Mouse (Mus musculus) megakaryocyte-erythroid progenitor cell, adult 5 weeks (primary cell): ENCODE data around the gene Grin3b. TPM values are rescaled to one million over a fixed set of nuclear protein-coding genes. Genes with fewer than 3 reads are reported as not detected.

Experiments
- polyA plus RNA-seq: library from polyadenylated mRNA; stranded (reverse); fragments of >175 nt; gene quantifications from 2 replicates; pipeline ENCODE4 v1.2.3, GENCODE M21; 2012

Grin3b gene
- polyA plus RNA-seq, result 0.09 and 0.12 TPM in 2 replicates

DNA sequence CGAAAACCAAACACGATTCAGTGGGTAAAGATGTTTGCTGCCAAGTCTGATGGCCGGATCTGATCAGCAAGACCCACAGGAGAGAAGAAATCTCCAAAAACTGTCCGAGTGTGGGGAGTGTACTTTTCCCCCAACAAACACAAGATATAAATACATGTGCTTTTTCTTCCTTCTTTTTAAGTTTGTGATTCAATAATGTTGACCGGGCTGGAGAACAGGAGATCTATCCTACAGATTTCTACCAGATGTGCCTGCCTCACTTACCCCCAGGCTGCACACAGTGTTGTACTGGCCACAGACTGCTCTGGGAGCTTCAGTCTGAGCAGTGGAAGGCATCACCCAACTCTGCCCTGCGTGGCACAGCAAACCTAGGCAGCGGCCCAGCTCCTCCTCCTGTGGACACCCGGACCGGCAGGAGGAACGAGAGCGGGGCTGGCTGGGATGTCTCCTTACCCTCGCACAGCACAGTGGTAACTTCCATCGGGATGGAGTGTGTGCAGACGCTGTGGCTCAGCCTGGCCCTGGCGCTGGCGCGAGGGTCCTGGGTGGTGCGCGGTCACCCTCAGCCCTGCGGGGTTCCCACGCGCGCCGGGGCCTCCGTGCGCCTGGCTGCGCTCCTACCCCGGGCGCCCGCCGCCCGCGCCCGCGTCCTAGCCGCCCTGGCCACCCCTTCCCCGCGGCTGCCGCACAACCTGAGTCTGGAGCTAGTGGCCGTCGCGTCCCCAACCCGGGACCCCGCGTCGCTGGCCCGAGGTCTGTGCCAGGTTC lies at the start of gene Grin3b:
Gene Grin3b (plus strand): TSS at position 301 of the 768 bp plus-strand sequence.

DNA sequence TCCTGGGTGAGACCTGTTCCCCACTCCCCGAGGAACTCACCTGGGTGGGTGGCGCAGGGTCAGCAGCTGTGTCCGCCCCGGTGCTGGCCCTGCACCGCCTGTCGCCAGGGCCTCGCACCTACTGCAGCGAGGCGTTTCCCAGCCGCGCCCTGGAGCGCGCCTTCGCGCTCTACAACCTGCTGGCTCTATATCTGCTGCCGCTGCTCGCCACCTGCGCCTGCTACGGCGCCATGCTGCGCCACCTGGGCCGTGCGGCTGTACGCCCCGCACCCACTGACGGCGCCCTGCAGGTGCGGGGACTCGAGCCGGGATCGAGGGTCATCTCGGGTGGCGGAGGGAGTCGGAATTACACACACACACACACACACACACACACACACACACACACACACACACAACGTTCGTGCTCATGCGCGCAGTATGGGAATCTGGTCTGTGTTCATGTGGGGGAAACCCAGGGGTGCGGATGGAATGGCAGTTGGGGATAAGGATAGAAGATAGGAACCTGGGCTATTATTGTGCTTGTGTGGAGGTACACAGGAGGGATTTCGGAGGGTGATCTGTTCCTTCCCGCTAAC lies 49.5 kb upstream of the Grin3b start, which contains the start of gene R3hdm4:
Gene R3hdm4 (minus strand): TSS at position 251 of the 578 bp plus-strand sequence.

DNA sequence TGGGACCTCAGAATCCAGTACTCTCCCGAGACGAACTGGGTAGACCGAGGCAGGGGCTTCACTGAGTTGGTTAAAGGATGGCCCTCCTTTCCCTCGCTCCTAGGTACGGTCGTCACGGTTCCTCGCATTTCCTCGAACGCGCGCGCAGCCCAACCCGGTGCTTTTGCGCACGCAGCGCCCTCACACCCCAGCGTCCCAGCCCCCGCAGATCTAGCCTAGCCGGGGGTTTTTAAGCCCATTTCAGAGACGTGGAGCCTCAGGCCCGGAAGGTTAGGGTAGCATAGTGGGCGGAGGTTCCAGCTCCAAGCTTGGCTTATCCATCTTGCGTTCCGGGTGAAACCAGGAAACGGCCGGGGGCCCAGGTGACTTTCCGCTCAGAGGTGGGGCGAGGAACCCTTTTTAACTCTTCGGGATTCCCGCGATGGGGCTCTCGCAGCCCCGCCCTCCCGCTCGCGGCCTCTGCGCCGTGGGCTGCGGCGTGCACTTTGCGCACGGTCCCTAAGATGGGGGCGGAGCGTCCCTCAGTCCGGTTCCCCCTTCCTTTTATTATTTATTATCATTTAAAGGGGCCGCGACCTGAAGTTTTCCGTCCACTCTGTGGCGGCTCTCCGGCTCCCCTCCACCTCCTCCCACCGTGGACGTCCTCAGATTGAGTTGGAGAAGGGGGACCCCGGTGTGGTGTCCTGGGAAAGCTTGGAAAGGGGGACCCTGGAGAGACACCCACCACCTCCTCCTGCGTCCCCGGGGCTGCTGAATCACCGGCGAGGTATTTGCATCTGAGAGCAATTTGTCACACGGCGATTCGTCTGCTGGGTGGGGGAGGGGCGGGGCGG lies 43.8 kb upstream of the Grin3b start, which contains the start of gene Arid3a:
Gene Arid3a (plus strand): TSS at position 553 of the 833 bp plus-strand sequence.

DNA sequence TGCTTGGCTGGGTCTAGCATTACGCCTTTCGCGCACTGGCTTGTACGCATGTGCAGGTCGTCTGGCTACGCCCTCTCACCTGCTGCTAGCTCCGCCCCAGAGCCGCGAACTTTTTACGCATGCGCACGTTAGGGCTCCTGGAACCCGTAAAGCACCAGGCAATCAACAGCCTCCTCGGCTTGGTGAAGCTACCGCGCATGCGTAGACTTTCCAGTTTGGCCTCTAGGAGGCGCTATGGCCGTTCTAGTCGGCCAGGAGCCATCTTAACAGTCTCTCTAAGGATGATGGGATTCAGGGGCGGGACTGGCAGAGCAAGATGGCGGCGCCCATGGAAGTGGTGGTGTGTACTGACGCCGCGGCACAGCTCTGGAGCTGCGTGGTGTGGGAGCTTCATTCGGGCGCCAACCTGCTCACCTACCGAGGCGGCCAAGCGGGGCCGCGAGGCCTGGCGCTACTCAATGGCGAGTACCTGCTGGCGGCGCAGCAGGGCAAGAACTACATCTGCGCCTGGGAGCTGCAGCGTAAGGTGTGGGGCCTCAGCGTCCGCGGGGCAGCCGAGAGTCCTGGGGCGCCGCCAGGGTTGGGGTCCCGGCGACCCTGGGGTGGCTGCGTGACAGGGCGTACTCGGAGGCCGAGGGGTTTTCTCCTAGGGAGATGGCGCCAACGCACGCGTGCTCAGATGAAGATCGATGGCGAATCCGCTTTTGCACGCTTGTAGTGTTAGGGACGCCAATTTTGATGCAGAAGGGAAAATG lies 10.5 kb upstream of the Grin3b start, which contains the start of gene Wdr18:
Gene Wdr18 (plus strand): TSS at position 306 of the 755 bp plus-strand sequence.

DNA sequence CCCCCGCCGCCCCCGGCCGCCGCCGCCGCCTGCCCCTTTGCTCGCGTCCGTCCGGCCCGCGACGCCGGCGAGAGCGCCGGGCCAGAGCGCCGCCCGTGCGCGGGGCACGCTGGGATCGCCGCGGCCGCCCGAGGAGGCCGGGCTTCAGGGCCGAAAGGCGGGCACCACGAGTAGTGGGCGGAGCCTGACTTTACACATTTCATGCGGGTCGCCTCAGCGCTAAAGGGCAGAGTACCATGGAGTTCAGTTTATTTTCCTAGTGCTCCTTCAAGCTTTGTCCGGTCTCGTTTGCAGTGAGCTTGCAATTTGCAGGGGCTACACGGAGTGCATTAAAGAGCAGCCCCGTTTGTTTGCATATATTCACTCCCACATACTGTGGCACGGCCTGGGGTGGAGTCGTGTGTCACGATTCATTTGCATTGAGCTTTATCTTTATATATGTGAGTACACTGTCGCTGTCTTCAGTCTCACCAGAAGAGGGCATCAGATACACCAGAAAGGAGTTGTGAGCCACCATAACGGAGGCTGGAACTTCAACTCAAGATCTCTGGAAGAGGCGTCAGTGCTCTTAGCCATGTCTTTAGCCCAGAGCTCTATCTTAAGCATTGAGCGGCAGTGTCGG lies 13.8 kb downstream of the Grin3b start, which contains the start of gene Tmem259:
Gene Tmem259 (minus strand): TSS at position 136 of the 622 bp plus-strand sequence.

DNA sequence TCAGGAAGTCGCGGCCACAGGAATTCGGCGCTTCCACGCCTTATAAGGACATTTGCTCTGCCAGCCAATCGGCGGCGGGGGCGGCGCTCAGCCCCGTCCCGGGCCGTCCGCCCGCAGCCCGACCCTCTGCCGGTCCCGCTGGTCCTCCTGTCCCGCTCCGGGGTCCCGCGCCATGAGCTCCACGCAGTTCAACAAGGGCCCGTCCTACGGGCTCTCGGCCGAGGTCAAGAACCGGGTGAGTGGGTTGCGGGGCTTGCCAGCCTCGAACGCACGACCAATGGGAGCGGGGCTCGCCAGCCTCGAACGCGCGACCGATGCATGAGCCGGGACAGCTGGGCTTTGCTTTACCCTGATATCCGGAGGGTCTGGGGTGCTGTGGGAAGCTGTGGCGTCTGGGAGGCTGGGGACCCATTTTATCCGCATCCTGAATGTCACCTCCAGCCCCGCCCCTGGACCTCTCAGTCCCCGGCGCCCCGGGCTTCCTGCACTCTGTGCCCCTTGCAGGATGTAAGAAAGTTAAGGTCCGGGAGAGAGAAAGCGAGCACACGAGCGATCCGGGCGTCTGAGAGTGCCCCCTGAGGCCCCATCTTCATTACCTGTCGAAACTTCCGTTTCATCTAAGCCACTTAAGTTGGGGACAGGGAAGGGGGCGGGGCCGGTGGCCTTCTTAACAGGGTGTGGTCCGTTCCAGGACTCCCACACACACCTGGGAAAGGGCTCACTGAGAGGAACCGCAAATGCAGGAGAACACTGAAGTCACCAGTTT lies 18.2 kb downstream of the Grin3b start, which contains the start of gene Cnn2:
Gene Cnn2 (plus strand): TSS at position 79 of the 766 bp plus-strand sequence.

DNA sequence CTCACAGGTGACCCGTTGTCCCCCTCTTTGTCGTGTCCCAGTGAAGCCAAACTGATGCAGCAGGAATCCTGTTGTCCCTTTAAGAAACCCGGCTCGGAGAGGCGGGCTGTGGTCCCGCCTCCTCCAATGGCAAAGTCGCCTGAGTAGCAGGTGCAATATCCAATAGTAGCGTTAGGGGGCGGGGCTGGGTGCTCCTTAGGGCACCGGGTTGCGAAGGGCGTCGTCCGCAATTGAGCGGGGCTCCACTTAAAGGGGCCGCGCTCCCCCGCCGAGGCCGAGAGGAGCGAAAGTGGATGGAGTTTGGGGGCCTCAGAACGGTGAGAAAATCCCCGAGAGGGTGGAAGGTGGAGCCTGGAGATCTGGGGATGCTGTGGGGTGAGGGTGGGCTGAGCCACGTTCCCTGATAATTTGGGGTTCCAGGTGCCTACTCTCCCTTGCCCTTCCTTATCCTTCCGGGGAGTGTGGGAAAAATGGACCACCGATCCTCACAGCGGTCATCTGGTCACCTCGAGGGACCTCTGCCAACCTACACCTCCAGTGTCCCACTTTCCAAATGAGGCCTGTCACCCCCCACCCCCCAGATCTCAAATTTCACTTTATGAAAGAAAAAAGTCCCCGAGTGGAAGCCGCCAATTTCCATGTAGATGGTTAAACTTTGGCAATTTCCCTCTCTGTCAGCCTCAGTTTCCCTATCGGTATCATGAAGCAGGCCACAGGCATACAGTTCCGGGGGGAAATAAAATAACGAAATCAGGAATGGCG lies 25.9 kb downstream of the Grin3b start, which contains the start of gene Abca7:
Gene Abca7 (plus strand): TSS at position 223 of the 762 bp plus-strand sequence.

DNA sequence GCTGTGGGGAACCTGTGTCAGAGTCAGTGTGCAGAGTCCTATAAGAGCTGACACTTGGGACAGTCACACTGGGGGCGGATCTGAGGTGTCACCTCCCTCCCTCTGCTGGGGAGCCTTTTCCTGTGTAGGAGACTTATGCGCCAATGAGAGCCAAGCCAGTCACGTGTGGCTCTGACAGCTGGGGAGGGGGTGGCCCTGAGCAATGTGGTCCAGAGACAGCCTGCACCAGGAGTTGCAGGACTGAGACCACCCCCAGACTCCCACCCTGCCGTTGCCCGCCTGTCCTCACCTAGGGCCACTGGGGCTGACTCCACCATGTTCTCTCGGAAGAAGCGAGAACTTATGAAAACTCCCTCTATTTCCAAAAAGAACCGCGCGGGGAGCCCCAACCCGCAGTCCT lies 46.0 kb downstream of the Grin3b start, which contains the start of gene Arhgap45:
Gene Arhgap45 (plus strand): TSS at position 143 of the 400 bp plus-strand sequence.

Other genes with a start within 250 kb of the Grin3b start
- gene Polrmt, start 224.1 kb upstream of the Grin3b start, polyA plus RNA-seq, result 34.1 and 38.0 TPM in 2 replicates
- gene Fgf22, start 215.6 kb upstream of the Grin3b start, polyA plus RNA-seq, result not detected in 2 replicates
- 324 and 356 TPM in 2 replicates for gene Rnf126, start 203.8 kb upstream of the Grin3b start, polyA plus RNA-seq
- gene Fstl3, start 193.4 kb upstream of the Grin3b start, polyA plus RNA-seq, result 4.6 and 5.4 TPM in 2 replicates
- 34.9 and 51.7 TPM in 2 replicates for gene Prss57, start 179.8 kb upstream of the Grin3b start, polyA plus RNA-seq
- 290 and 348 TPM in 2 replicates for gene Palm, start 177.1 kb upstream of the Grin3b start, polyA plus RNA-seq
- gene Misp, start 149.7 kb upstream of the Grin3b start, polyA plus RNA-seq, result 0.04 and 0.30 TPM in 2 replicates
- 1,442 and 1,522 TPM in 2 replicates for gene Ptbp1, start 116.3 kb upstream of the Grin3b start, polyA plus RNA-seq
- 5,178 and 10,445 TPM in 2 replicates for gene Prtn3, start 96.2 kb upstream of the Grin3b start, polyA plus RNA-seq
- 288 and 339 TPM in 2 replicates for gene Plppr3, start 96.1 kb upstream of the Grin3b start, polyA plus RNA-seq
- gene Elane, start 84.5 kb upstream of the Grin3b start, polyA plus RNA-seq, result 4,000 and 7,851 TPM in 2 replicates
- gene Cfd, start 79.9 kb upstream of the Grin3b start, polyA plus RNA-seq, result 0.94 and 1.3 TPM in 2 replicates
- 69.1 and 76.6 TPM in 2 replicates for gene Med16, start 61.8 kb upstream of the Grin3b start, polyA plus RNA-seq
- gene Gm26602, start 59.9 kb upstream of the Grin3b start, polyA plus RNA-seq, result 2.1 TPM in 1 of 2 replicates, not detected in the other
- gene Kiss1r, start 53.7 kb upstream of the Grin3b start, polyA plus RNA-seq, result 0.41 and 0.64 TPM in 2 replicates
- 230 and 265 TPM in 2 replicates for gene R3hdm4, start 49.5 kb upstream of the Grin3b start, polyA plus RNA-seq
- gene Arid3a, start 43.7 kb upstream of the Grin3b start, polyA plus RNA-seq, result 94.7 and 145 TPM in 2 replicates
- 54.4 and 61.7 TPM in 2 replicates for gene Wdr18, start 10.6 kb upstream of the Grin3b start, polyA plus RNA-seq
- 378 and 414 TPM in 2 replicates for gene Tmem259, start 13.6 kb downstream of the Grin3b start, polyA plus RNA-seq
- 245 and 295 TPM in 2 replicates for gene Cnn2, start 17.9 kb downstream of the Grin3b start, polyA plus RNA-seq
- 54.4 and 60.8 TPM in 2 replicates for gene Abca7, start 25.8 kb downstream of the Grin3b start, polyA plus RNA-seq
- gene Arhgap45, start 45.9 kb downstream of the Grin3b start, polyA plus RNA-seq, result 397 and 427 TPM in 2 replicates
- gene Polr2e, start 69.1 kb downstream of the Grin3b start, polyA plus RNA-seq, result 217 and 273 TPM in 2 replicates
- gene Gpx4, start 76.5 kb downstream of the Grin3b start, polyA plus RNA-seq, result 1,103 and 1,136 TPM in 2 replicates
- 77.6 and 78.0 TPM in 2 replicates for gene Sbno2, start 134.9 kb downstream of the Grin3b start, polyA plus RNA-seq
- 176 and 185 TPM in 2 replicates for gene Stk11, start 145.1 kb downstream of the Grin3b start, polyA plus RNA-seq
- gene Atp5d, start 167.9 kb downstream of the Grin3b start, polyA plus RNA-seq, result 1,245 and 1,266 TPM in 2 replicates
- 32.3 and 53.4 TPM in 2 replicates for gene Cbarp, start 170.1 kb downstream of the Grin3b start, polyA plus RNA-seq
- 312 and 336 TPM in 2 replicates for gene Midn, start 177.6 kb downstream of the Grin3b start, polyA plus RNA-seq
- 43.7 and 63.7 TPM in 2 replicates for gene Cirbp, start 195.3 kb downstream of the Grin3b start, polyA plus RNA-seq
- 9.2 and 11.3 TPM in 2 replicates for gene 1600002K03Rik, start 202.2 kb downstream of the Grin3b start, polyA plus RNA-seq
- gene Efna2, start 208.8 kb downstream of the Grin3b start, polyA plus RNA-seq, result 1.1 and 2.4 TPM in 2 replicates